Mouse (Mus musculus) cortical plate, adult 2 months (tissue): Measurements from ENCODE around the gene Olfr167. TPM values are rescaled to one million over a fixed set of nuclear protein-coding genes. Genes with fewer than 3 reads are reported as not detected.
"Not testable (repeated sequence)": the region's sequence is repeated elsewhere in the genome, so short reads cannot be mapped to it uniquely, and the experiment has no call there.

Source experiments
- H3K27ac ChIP-seq: fragments of 200-500 bp; 2 replicates; pipeline ENCODE4 v1.5.1; 2012; ENCODE audit warnings: low read length, control low read depth, inconsistent platforms; ENCODE audit not compliant: insufficient read depth
- H3K4me1 ChIP-seq: fragments of 200-500 bp; 2 replicates; pipeline ENCODE4 v1.6.1; 2011; ENCODE audit warnings: low read length; ENCODE audit not compliant: control insufficient read depth, insufficient read depth
- H3K4me3 ChIP-seq: fragments of 200-500 bp; 2 replicates; pipeline ENCODE4 v1.5.1; 2011; ENCODE audit warnings: mild to moderate bottlenecking, low read length, control low read depth; ENCODE audit not compliant: insufficient read depth
- CTCF ChIP-seq: fragments of 200-500 bp; IDR thresholded peaks from 2 replicates; pipeline ENCODE4 v1.5.1; 2011; ENCODE audit warnings: mild to moderate bottlenecking, control low read depth, low read length; ENCODE audit not compliant: insufficient read depth; ENCODE audit errors: extremely low read depth
- POLR2A ChIP-seq: fragments of 200-500 bp; IDR thresholded peaks from 2 replicates; pipeline ENCODE4 v1.6.1; 2011; ENCODE audit warnings: mild to moderate bottlenecking, low read length, control low read depth; ENCODE audit not compliant: insufficient read depth; ENCODE audit errors: extremely low read depth
- polyA plus RNA-seq: library from polyadenylated mRNA; depleted of rRNA; stranded (reverse); fragments of >200 nt; gene quantifications from 2 replicates; pipeline ENCODE4 v1.2.3, GENCODE M21; 2012; rRNA removed

Gene Olfr167
- polyA plus RNA-seq, result not detected in 2 replicates

- Histone ChIP-seq H3K4me1 (no peaks in the 10 kb centered on the region), H3K4me3 (no peak within 1 kb of the TSS), H3K27ac (no peak within 1 kb of the TSS)
- TF ChIP-seq CTCF (no peak), POLR2A (no peak)
These were observed at the start of gene Olfr167 for GRCm38 (mm10) chr16:19522166-19522565. Gene Olfr167 (minus strand): TSS chr16:19522266.

GRCm38 (mm10) chr16:19571709-19572108 is 49.6 kb upstream of the Olfr167 start, which contains the start of gene Olfr169:
Gene Olfr169 (minus strand): TSS chr16:19571809.
- H3K4me1 ChIP-seq, H3K27ac ChIP-seq, H3K4me3 ChIP-seq: not testable (repeated sequence)

- H3K27ac ChIP-seq, H3K4me1 ChIP-seq, H3K4me3 ChIP-seq: not testable (repeated sequence)
These were observed 31.4 kb upstream of the Olfr167 start for GRCm38 (mm10) chr16:19553429-19553828.

- not testable (repeated sequence) for H3K4me3 ChIP-seq, H3K27ac ChIP-seq, H3K4me1 ChIP-seq
These were observed 30.2 kb upstream of the Olfr167 start for GRCm38 (mm10) chr16:19552246-19552645.

- no peaks in the 10 kb centered on the region for H3K4me1 ChIP-seq
- H3K27ac ChIP-seq, result no peak within 1 kb of the TSS
- TF ChIP-seq POLR2A (no peak), CTCF (no peak)
- H3K4me3 ChIP-seq, result no peak within 1 kb of the TSS
These were observed 13.4 kb upstream of the Olfr167 start, which contains the start of gene Olfr168 for GRCm38 (mm10) chr16:19535455-19535854. Gene Olfr168 (minus strand): TSS chr16:19535555.

- Histone ChIP-seq H3K27ac (no peak within 1 kb of the TSS), H3K4me3 (no peak within 1 kb of the TSS), H3K4me1 (no peaks in the 10 kb centered on the region)
- no peak for TF ChIP-seq POLR2A
- no peak for TF ChIP-seq CTCF
These were observed 38.7 kb downstream of the Olfr167 start, which contains the start of gene Olfr166 for GRCm38 (mm10) chr16:19483394-19483793. Gene Olfr166 (plus strand): TSS chr16:19483694.

- no peak overlapping the region for H3K4me3 ChIP-seq
- no peaks in the 10 kb centered on the region for H3K4me1 ChIP-seq
- TF ChIP-seq CTCF, result no peak
- no peak for TF ChIP-seq POLR2A
- no peak overlapping the region for H3K27ac ChIP-seq
These were observed 57.7 kb downstream of the Olfr167 start for GRCm38 (mm10) chr16:19464365-19464764.

Other genes with a start within 250 kb of the Olfr167 start
- gene Olfr164, start 208.2 kb downstream of the Olfr167 start, polyA plus RNA-seq, result not detected in 2 replicates
- gene Olfr165, start 99.1 kb downstream of the Olfr167 start, polyA plus RNA-seq, result not detected in 2 replicates
- gene Olfr166, start 38.6 kb downstream of the Olfr167 start, polyA plus RNA-seq, result not detected in 2 replicates
- not detected in 2 replicates for gene Olfr168, start 13.3 kb upstream of the Olfr167 start, polyA plus RNA-seq
- gene Olfr169, start 49.5 kb upstream of the Olfr167 start, polyA plus RNA-seq, result not detected in 2 replicates
- not detected in 2 replicates for gene Olfr170, start 89.6 kb upstream of the Olfr167 start, polyA plus RNA-seq
- not detected in 2 replicates for gene Olfr171, start 107.7 kb upstream of the Olfr167 start, polyA plus RNA-seq
- not detected in 2 replicates for gene Lamp3, start 184.1 kb upstream of the Olfr167 start, polyA plus RNA-seq
- 0.44 and 0.78 TPM in 2 replicates for gene B3gnt5, start 237.9 kb upstream of the Olfr167 start, polyA plus RNA-seq